Mouse (Mus musculus) limb, embryonic 10.5 days (tissue): ENCODE data around the gene Ly6g6d. TPM values are rescaled to one million over a fixed set of nuclear protein-coding genes. Genes with fewer than 3 reads are reported as not detected.

ENCODE experiments used
- DNase-seq: peaks from one replicate; pipeline ENCODE4 v3.0.0-alpha.2; 2017; ENCODE audit warnings: low spot score
- H3K27ac ChIP-seq: fragments of 300-500 bp; sonication (generic); 2 replicates; pipeline ENCODE4 v1.5.1; 2016; ENCODE audit warnings: mild to moderate bottlenecking
- H3K27me3 ChIP-seq: fragments of 300-500 bp; sonication (generic); 2 replicates; pipeline ENCODE4 v1.6.1; 2016; ENCODE audit warnings: low read depth, mild to moderate bottlenecking; ENCODE audit not compliant: poor library complexity, severe bottlenecking
- H3K36me3 ChIP-seq: fragments of 300-500 bp; sonication (generic); 2 replicates; pipeline ENCODE4 v1.6.1; 2016; ENCODE audit warnings: mild to moderate bottlenecking, moderate library complexity
- H3K4me1 ChIP-seq: fragments of 300-500 bp; sonication (generic); 2 replicates; pipeline ENCODE4 v1.6.1; 2016
- H3K4me3 ChIP-seq: fragments of 300-500 bp; sonication (generic); 2 replicates; pipeline ENCODE4 v1.5.1; 2016; ENCODE audit warnings: mild to moderate bottlenecking, moderate library complexity
- H3K9me3 ChIP-seq: fragments of 300-500 bp; sonication (generic); replicated peaks from 2 replicates; pipeline ENCODE4 v1.6.1; 2016; ENCODE audit warnings: mild to moderate bottlenecking
- WGBS: fragments of 180-500 bp; shearing (Covaris S2); methylation state at CpG from one replicate; pipeline ENCODE4 v1.1.7; 2016; 5-methylcytosine and 5-hydroxymethylcytosine counted together
- polyA plus RNA-seq: library from polyadenylated mRNA; unstranded; fragments of >200 nt; fragmentation: Nextera tagmentation; extraction: Ambion mirVana; gene quantifications from 2 replicates; pipeline ENCODE4 v1.2.1, GENCODE M21; 2016

The Ly6g6d gene
- polyA plus RNA-seq, 1 experiment from 2014 or later, result 1.1 TPM

DNA sequence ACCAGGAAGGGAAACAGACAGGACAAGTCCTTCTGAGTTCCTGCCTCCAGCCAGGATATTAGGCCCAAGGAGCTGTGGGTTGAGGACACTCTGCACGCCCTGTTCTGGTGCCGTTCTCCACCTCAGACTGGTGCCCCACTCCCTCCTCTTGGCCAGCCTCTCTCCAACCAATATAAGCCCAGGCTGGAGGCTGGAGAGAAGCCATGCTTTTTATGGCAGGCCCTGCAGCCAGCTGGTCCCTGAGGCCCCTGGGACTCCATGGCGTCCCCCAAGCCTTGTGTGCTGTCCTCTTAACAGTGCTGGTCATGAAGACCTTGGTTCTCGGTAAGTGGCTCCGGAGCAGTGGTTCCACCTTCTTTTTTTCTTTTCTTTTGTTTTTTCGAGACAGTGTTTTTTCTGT is 30.2 kb upstream of the Ly6g6d start, which contains the start of gene Ly6g5c:
TSS of gene Ly6g5c (plus strand) at position 183 of the 400 bp plus-strand sequence.
- H3K4me1 ChIP-seq, result peaks cover 8% of the 10 kb centered on the region; the same call in 1 of the 2 replicates
- peaks cover 13% of the 10 kb centered on the region for H3K36me3 ChIP-seq
- WGBS, result 87% methylated on average over 6 of the region's 6 CpGs
- H3K27me3 ChIP-seq, result no peaks in the 10 kb centered on the region
- DNase-seq, result no peak
- no peak within 1 kb of the TSS for H3K4me3 ChIP-seq
- H3K27ac ChIP-seq, result no peak within 1 kb of the TSS
- no peaks in the 10 kb centered on the region for H3K9me3 ChIP-seq

DNA sequence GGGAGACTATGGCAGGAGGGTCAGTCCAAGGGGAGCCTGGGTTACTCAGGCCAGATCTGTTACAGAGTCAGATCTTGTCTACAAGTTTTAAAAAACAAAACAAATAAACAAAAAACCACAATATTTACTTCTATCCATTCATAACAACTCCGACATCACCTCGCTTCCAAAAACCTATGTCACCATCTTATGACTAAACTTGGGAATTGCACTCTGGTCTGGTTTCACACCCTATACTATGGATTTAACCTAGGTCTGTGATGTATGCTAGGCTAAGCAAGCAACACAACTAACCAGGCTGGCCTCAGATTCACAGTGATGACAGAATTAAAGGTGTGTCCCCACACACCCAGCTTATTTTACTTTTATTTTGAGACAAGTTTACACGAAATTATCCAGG is 28.7 kb upstream of the Ly6g6d start:
- no peaks in the 10 kb centered on the region for H3K27me3 ChIP-seq
- H3K4me3 ChIP-seq, result no peak overlapping the region
- H3K36me3 ChIP-seq, result peaks cover 29% of the 10 kb centered on the region
- no peak for DNase-seq
- H3K9me3 ChIP-seq, result no peaks in the 10 kb centered on the region
- no peak overlapping the region for H3K27ac ChIP-seq
- WGBS, result 80% methylated on average over 3 of the region's 3 CpGs
- peaks cover 8% of the 10 kb centered on the region; the same call in 1 of the 2 replicates for H3K4me1 ChIP-seq

DNA sequence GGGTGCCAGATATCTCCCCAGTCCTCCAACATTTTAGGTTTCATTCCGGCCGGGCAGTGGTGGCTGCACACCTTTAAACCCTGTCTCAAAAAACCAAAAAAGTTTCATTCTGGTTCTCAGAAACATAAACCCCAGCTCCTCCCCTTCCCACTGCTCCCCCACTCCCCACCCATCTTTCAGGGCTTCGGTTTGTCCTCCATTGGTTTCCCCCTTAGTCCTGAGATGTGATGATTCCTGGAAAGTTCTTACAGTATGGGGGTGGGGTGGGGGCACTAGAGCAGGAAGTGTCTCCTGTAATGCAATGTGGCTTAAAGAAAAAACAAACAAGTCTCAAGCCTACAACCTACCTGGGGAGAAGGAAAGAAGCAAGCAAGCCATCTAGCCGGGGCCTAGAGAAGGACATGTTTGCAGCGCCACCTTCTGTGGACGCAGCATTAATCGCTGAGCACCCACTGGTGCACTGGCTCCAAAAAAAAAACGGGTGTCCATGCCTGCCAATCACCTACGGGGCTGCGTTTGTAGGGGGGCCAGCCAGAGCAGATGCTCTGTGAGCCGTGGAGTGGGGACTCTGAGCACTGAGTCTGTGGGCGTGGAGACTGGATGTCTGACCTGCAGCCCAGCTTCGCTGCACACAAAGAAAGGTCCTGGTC is 28.0 kb upstream of the Ly6g6d start:
- no peak overlapping the region for H3K27ac ChIP-seq
- peaks cover 35% of the 10 kb centered on the region for H3K36me3 ChIP-seq
- peak; percentile 40 for DNase-seq
- peaks cover 8% of the 10 kb centered on the region; the same call in 1 of the 2 replicates for H3K4me1 ChIP-seq
- no peaks in the 10 kb centered on the region for H3K27me3 ChIP-seq
- H3K9me3 ChIP-seq, result no peaks in the 10 kb centered on the region
- H3K4me3 ChIP-seq, result peak overlapping the region; percentile 13; the same call in 1 of the 2 replicates
- 35% methylated on average over 13 of the region's 13 CpGs for WGBS

GRCm38 (mm10) chr17:35104754-35105153 is 26.9 kb upstream of the Ly6g6d start:
- WGBS, result 83% methylated on average over 6 of the region's 6 CpGs
- no peak for DNase-seq

DNA sequence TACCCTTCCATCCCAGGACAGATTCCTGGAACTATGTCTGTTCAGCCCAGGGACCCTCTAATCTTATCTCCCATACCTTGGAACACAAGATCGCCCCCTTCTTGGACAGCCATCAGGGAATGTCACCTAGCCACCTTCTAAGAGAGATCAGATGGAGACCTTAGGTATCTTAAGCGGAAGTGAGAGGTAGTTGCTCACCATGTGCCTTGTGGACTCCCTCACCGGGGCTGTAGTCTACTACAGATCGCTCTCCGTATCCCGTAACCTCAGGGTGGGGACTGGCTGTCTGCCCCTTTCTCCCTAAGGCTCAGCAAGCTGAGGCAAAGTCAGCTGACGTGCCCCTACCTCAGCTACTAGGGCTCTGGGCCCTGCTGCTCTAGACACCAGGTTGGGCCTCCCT is 26.2 kb upstream of the Ly6g6d start:
- 92% methylated on average over 7 of the region's 7 CpGs for WGBS
- no peaks in the 10 kb centered on the region for H3K27me3 ChIP-seq
- H3K4me3 ChIP-seq, result no peak overlapping the region
- no peaks in the 10 kb centered on the region for H3K9me3 ChIP-seq
- DNase-seq, result no peak
- H3K4me1 ChIP-seq, result peaks cover 8% of the 10 kb centered on the region; the same call in 1 of the 2 replicates
- peaks cover 53% of the 10 kb centered on the region for H3K36me3 ChIP-seq
- H3K27ac ChIP-seq, result no peak overlapping the region

More at GRCm38 (mm10) chr17:35104754-35105153, 26.9 kb upstream of the Ly6g6d start:
- Histone ChIP-seq H3K27ac (no peak overlapping the region), H3K4me1 (peaks cover 8% of the 10 kb centered on the region; the same call in 1 of the 2 replicates), H3K9me3 (no peaks in the 10 kb centered on the region), H3K36me3 (peaks cover 47% of the 10 kb centered on the region), H3K27me3 (no peaks in the 10 kb centered on the region), H3K4me3 (no peak overlapping the region)

DNA sequence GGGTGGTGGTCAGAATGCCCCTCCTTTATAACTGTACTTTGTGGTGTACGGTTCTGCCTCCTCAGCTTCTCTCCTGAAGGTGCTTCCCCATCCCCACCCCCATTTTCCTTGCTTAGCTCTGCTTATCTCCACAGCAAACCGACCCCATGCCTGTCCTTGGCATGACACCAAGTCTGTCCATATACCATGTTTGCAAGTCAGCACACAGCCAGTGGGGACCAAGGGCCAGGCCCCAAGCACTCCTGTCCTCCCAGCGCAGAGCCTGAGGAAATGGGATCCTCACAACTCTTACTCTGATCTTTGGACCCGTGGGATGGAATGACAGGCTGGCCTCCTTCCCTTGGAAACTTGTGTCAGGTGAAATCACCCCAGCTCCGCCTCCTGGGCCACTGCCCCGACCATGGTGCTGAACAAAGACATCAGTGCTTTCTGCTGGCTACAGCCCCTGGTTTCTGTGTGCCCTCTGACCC is 25.4 kb upstream of the Ly6g6d start:
- WGBS, result 72% methylated on average over 6 of the region's 6 CpGs
- Histone ChIP-seq H3K4me3 (no peak overlapping the region), H3K9me3 (no peaks in the 10 kb centered on the region), H3K27me3 (no peaks in the 10 kb centered on the region), H3K4me1 (peaks cover 8% of the 10 kb centered on the region; the same call in 1 of the 2 replicates), H3K27ac (no peak overlapping the region), H3K36me3 (peaks cover 61% of the 10 kb centered on the region)
- no peak for DNase-seq

GRCm38 (mm10) chr17:35102299-35102698 is 24.4 kb upstream of the Ly6g6d start:
- H3K4me1 ChIP-seq, result peaks cover 8% of the 10 kb centered on the region; the same call in 1 of the 2 replicates
- no peak for DNase-seq
- no peaks in the 10 kb centered on the region for H3K27me3 ChIP-seq
- 79% methylated on average over 8 of the region's 8 CpGs for WGBS
- H3K4me3 ChIP-seq, result no peak overlapping the region
- H3K27ac ChIP-seq, result no peak overlapping the region
- H3K9me3 ChIP-seq, result no peaks in the 10 kb centered on the region
- peaks cover 70% of the 10 kb centered on the region for H3K36me3 ChIP-seq

GRCm38 (mm10) chr17:35101161-35101560 is 23.3 kb upstream of the Ly6g6d start:
- 91% methylated on average over 11 of the region's 11 CpGs for WGBS
- Histone ChIP-seq H3K27ac (no peak overlapping the region), H3K4me3 (no peak overlapping the region), H3K27me3 (no peaks in the 10 kb centered on the region), H3K36me3 (peaks cover 81% of the 10 kb centered on the region), H3K9me3 (no peaks in the 10 kb centered on the region), H3K4me1 (peaks cover 8% of the 10 kb centered on the region; the same call in 1 of the 2 replicates)
- DNase-seq, result no peak

DNA sequence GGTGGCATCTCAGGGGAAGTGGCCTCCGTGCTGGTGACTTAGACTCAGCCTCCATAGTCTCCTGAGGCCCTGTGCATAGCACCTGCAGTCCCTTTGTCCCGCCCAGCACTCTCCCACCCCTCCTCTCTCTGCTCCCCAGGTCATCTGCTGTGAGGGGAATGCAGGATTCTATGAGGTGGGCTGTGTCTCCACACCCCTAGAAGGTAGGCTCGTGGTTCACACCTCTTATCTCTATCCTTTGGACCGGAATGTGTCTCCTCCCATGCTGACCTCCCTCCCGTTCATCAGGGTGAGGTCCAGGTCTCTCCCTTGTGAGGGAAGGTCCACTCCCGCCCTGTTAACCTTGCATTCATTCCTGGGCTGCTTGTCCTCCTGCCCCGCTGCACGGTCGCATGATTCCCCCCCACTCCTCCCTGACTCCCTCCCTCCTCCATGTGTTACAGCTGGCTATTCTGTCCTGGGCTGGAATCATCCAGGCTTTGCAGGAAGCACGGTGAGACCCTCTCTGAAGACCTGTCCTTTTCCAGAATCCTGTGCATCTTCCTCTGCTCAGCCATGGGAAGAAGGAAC is 22.4 kb upstream of the Ly6g6d start:
- Histone ChIP-seq H3K4me3 (no peak overlapping the region), H3K27me3 (no peaks in the 10 kb centered on the region), H3K27ac (no peak overlapping the region), H3K36me3 (peaks cover 89% of the 10 kb centered on the region), H3K9me3 (no peaks in the 10 kb centered on the region), H3K4me1 (no peaks in the 10 kb centered on the region)
- 77% methylated on average over 10 of the region's 10 CpGs for WGBS
- DNase-seq, result no peak

GRCm38 (mm10) chr17:35097164-35097655 is 19.3 kb upstream of the Ly6g6d start:
- no peak overlapping the region for H3K4me3 ChIP-seq
- peaks cover 95% of the 10 kb centered on the region for H3K36me3 ChIP-seq
- no peaks in the 10 kb centered on the region for H3K9me3 ChIP-seq
- H3K27me3 ChIP-seq, result no peaks in the 10 kb centered on the region
- WGBS, result 88% methylated on average over 12 of the region's 12 CpGs
- DNase-seq, result no peak
- 0 out of 2 replicates have a peak overlapping the region, but pooled peaks have one; percentile 33 for H3K27ac ChIP-seq
- H3K4me1 ChIP-seq, result no peaks in the 10 kb centered on the region

DNA sequence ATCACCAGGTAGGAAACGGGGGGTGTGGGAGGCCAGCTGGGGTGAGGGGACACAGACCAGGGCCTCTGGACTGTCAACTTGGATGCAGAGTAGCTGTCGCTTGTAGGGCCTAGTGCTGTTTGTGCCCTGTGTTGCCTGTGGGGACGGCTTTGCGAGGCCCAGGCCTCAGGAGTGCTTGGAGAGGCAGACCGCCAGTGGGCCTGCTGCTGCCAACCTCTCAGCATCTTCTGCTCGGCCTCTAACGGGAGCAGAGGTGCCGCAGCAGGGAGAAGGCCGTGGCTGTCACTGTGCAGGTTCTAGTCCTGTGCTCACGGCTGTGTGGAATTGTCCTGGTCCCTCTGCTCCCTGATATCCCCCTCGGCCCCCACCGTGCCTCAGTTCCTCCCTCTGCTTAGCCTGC is 18.7 kb upstream of the Ly6g6d start:
- WGBS, result 89% methylated on average over 12 of the region's 12 CpGs

DNA sequence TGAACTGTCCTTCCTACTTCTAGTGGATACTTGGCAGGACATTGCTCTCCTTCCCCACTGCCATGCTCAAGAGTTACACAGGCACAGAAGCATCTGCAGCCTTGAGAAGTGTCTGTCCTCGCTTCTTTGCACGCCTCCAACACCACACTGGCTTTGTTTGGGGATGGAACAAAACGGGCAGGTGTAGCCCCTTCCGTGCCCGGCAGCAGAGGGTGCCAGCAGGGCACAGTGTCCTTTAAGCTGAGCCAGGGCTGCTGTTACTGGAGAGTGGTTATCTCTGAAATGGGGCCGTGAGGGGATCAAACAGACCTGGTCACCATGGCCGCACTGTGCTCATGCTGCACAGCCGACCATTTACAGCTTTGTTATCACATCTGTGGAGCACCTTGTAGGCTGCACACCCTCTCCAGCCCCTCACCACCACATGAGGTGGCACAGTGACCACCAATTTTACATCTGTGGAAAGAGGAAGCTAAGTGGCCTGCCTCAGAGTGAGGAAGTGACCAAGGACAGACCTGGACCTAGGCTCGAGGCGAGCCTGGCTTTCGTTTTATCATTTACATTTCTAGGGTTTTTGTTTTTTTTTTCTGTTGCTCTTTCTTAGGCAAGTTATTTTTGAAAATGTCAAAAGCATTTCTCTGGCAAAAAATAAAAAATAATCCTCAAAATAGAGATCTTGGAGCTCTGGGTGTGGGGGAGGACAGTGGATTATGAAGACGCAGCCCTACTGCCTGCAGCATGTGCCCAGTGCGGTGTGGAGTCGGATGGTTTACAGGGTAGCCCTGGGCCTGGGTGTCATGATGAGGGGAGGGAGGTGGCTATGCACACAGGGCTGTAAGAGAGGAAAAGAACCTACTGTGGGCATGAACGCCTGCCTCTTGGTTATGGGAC is 16.9 kb upstream of the Ly6g6d start:
- no peak overlapping the region for H3K4me3 ChIP-seq
- H3K9me3 ChIP-seq, result no peaks in the 10 kb centered on the region
- H3K27me3 ChIP-seq, result no peaks in the 10 kb centered on the region
- DNase-seq, result no peak
- H3K27ac ChIP-seq, result no peak overlapping the region
- WGBS, result 92% methylated on average over 15 of the region's 15 CpGs
- H3K4me1 ChIP-seq, result peaks cover 9% of the 10 kb centered on the region
- H3K36me3 ChIP-seq, result peaks cover 89% of the 10 kb centered on the region

More for the DNA sequence above, 18.7 kb upstream of the Ly6g6d start:
- DNase-seq, result no peak
- H3K27ac ChIP-seq, result 0 out of 2 replicates have a peak overlapping the region, but pooled peaks have one; percentile 33
- H3K4me3 ChIP-seq, result no peak overlapping the region
- H3K36me3 ChIP-seq, result peaks cover 95% of the 10 kb centered on the region
- H3K27me3 ChIP-seq, result no peaks in the 10 kb centered on the region
- H3K9me3 ChIP-seq, result no peaks in the 10 kb centered on the region
- no peaks in the 10 kb centered on the region for H3K4me1 ChIP-seq
